Mouse (Mus musculus) granulocyte monocyte progenitor cell, adult 5-6 weeks (primary cell): ENCODE data around the gene Ccdc69. TPM values are rescaled to one million over a fixed set of nuclear protein-coding genes. Genes with fewer than 3 reads are reported as not detected.

Experiments
- ATAC-seq: replicated peaks from 2 replicates; pipeline ENCODE4 v1.8.0; 2016; ENCODE audit warnings: mild to moderate bottlenecking, moderate TSS enrichment, inconsistent platforms; ENCODE audit not compliant: poor library complexity, severe bottlenecking
- total RNA-seq, 2 experiments: library from RNA; stranded (forward) in 1 of 2; stranded (reverse) in 1 of 2; fragments of 200-712, 200-1000 nt in 1 of 2; fragments of >200 nt in 1 of 2; fragmentation: Nextera tagmentation in 1 of 2; gene quantifications; 2 replicates each; pipeline ENCODE4 v1.2.3; 2014 to 2017

Gene Ccdc69
- total RNA-seq, 2 experiments from 2014 or later, result 16.8 to 21.1 TPM

DNA sequence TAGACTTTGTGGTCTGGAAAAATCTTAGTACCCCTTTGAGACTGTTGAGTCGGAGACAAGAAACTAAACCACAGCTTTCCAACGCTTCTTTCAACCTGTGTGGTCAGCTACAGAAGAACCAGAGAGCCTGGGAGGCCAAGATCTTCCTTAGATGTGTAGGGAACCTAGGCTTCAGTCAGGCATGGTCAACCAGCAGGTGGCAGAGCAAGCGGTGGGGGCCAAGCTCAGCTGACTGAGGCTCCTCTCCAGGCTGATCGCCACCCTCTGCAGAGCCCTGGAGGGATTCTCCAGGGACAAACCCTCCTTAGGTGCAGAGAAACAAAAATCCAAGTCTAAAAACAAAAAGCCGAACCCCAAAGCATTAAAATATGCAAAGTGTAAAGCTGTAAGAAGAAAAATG lies 31.3 kb downstream of the Ccdc69 start:
- ATAC-seq, result peak; percentile 73

DNA sequence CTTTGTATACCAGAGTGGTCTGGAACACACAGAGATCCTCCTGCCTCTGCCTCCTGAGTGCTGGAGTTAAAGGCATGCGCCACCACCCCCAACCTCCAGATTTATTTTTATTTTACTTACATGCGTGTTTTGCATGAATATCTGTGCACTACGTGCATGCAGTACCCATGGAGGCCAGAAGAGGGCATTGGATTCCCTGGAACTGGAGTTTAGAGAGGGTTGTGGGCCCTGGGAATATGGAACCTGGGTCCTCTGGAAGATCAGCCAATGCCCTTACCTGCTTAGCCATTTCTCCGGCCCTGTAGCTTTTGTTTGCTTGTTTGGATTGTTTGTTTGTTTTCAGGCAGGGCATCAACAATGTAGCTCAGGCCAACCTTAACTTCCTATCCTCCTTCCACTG lies 36.6 kb downstream of the Ccdc69 start:
- ATAC-seq, result no peak

DNA sequence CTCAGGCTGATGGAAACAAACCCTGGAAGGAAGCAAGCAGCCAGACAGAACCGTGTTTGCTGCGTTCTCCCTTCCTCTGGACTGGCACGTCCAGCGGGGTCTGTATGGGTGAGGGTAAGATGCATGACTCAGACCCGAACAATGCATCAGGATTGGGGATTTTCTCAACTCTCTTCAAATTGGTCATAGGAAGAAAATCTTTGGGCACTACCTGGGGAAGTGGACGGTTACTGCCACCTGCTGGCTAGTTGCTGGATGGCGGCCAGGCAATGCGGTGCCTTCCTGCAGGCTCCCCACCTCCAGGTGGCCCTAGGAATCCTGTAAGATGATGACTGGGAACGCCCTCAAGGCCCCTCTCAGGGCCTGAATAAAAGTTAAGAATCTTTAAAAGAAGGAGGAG lies 38.3 kb downstream of the Ccdc69 start:
- ATAC-seq, result peak; percentile 84

DNA sequence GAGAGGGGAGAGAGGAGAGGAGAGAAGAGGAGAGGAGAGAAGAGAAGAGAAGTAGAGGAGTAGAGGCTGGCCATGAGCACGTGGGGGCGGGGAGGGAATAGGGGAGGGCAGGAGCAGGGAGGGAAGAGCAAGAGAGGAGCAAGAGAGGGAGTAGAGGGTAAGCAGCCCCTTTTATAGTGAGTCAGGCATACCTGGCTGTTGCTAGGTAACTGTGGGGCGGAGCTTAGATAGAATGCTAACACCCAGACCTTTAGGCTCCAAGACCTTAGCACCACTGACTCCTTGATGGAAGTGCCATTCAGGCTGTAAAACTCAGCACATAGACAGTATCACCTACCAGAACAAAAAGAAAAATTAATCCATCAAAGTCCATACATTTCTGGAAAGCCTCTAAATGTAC lies 41.3 kb downstream of the Ccdc69 start:
- ATAC-seq, result no peak

DNA sequence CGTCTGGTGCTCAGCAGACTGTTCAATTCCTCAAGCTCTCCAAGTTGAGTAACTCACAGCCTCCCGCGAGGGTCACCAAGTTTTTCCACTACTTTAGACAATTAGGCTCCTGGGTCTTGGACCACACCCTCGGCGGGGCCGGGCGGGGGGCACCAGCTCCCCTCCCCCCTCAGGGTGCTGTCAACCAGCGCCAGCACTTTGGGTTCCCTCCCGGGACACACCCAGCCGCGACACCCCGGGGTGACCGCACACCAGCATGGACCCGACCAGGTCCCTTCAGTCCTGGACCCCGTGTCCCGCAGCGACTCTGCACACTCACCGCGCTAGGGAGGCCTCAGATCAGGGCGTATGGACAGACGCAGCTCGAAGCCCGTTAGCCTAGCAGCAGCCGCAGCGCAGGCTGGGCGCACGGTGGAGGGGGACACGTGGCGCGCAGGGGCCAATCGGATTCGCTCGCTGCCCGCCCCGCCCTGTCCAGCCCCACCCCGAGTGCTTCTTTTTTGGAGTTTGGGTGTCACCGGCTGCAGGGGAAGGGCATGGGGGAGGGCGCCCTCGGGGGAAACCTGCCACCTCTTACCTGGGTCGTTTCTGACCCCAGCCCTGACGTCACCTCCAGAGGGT lies 44.8 kb downstream of the Ccdc69 start, which contains the start of gene Anxa6:
Anxa6 (minus strand) TSS at position 406 of the 621 bp plus-strand sequence.
- ATAC-seq, result peak; percentile 87

DNA sequence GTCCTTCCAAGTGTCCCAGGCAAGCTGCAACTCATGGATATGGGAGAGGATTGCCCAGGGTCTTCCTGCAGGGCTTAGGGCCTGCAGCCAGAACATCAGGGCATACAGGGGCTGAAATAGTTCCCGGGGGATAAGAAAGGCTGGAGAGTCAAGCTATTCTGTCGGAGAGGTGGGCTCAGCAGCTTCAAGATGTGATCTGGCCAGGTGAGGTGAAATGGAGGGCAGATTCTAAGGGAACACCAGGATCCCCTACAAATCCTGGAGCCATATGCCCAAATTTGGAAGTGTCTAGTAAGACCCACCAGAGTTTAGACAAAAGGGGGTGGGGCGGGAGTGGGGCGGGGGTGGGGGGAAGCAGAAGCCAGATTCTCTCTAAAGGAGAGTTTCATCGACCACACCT lies 45.6 kb downstream of the Ccdc69 start:
- ATAC-seq, result no peak

DNA sequence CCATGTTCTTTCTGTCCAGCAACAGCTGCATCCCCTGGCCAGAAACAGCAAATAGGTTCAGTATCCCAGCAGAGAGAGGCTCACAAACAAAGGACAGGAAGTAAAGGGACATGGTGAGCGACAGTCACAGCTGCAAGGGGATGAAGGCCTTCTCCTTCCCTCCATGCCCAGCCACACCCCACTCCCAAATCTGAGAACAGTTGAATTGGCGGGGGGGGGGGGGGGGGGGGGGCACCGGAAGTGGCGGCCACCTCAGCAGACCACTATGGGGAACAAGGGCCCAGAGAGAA lies 46.0 kb downstream of the Ccdc69 start:
- ATAC-seq, result 0 out of 2 replicates have a peak, but pooled peaks have one; percentile 8

DNA sequence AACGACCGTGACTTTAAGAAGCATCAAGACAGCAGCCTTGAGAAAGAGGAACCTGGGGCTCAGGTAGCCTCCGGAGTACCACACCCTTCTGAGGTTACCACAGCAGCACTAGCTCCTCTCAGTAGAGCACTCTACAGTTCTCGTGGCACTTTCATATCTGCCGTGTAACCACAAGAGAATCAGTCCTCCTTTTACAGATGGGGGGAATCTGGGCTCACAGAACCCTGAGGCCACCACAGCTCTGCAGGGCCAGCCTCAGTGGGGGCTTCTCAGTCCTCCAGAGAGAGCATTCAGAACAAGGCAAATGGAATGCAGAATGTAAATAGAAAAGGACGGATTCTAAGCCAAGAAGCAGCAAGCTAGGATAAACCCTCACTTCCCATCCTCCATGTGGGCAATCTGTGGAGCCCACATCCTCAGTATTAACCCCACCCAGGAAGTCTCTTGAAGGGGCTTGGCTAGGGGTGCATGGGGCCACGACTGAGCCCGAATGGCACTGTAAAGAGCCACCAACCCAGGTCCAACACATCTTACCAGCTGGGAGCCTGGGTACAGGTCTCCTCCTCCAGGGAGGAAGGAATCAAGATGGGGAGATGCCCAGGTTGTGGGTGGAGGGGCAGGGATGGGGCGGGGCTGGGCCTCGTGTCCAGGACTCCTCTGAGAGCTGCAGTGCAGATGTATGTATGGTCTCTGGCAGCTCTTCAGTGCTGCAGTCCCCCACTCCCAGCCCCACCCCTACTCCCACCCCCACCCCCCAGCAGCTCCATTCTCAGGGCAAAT lies 46.5 kb downstream of the Ccdc69 start:
- ATAC-seq, result peak; percentile 38

DNA sequence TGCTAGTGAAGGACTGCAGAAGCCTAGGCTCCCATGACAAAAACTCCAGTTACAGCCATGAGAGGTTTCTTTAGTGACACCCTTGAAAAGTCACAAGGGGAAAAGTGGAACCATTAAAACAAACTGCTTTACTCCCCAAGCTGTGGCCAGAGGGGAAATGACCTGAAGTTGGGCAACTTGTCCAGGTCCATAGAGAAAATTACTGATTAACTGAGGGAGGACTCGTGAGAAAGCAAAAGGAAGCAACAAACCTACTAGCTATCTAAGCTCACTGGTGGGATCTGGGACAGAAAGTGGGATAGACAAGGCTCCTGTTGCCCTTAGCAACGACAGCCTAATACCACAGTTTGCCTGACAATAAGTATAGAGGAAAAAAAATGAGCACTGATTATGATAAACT lies 49.4 kb downstream of the Ccdc69 start:
- ATAC-seq, result no peak

DNA sequence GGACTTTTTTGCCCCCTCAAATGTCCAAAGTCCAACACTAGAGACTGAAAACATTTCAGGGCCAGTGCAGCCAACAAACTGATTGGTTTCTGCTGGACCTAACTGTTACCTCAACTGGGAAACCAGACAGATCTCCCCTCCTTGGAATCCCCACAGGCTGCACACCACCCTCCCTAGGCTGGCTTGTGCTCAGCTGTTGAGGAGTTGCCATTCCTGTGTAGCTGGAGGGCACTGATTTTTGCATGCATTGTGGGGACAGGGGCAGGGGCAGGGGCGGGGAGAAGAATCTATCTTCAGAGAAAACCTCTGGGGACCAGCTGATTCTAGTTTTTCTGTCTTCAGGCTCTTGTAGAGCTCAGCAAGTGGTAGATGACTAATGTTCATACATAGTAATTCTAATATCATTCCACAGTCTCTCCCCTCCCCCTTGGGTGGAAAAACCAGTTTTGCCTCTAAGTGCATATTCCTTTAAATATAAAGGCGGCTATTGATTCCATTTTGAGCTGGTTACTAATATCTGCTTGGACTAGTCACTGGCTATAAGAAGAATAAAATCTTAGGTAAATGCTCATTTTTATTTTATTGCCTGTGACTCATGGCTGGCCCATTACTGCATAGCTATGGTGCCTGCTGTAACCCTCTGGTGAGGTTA lies 50.6 kb downstream of the Ccdc69 start:
- ATAC-seq, result no peak

DNA sequence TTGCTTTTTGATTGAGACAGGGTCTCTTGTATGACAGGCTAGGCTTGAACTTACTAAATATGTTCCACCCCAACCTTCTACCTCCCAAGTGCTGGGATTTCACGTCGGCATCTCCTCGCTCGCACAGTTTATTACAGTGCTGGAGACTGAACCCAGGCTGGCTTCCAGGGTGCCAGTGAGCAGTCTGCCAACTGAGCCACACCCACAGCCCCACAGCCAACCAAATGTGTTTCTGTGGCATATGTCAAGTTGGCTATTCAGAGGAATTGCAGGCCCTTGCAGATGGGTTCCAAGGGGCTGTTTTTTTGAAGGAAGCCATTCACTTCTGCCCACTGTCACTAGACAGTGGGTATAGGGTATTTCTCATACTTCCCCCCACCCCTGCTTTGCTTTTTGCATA lies 52.0 kb downstream of the Ccdc69 start:
- no peak for ATAC-seq

DNA sequence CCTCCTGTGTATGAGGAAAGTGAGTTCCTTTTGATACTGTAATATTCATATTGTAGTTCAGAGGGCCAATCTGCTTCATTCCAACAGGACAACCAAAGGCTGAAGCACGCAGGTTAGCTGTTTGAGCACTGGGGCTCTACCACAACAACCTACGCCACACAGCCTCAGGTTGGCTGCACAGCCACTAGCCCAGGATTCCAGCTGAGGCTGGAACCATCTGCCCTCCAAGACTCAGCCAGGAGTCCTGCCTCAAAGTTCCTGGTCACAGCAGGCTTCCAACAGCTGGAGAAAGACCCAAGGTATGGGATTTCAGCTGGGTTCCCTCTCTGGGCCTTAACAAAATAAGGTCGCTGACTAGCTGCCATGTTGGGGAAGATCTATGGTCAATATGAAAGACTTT lies 54.3 kb downstream of the Ccdc69 start:
- ATAC-seq, result no peak

DNA sequence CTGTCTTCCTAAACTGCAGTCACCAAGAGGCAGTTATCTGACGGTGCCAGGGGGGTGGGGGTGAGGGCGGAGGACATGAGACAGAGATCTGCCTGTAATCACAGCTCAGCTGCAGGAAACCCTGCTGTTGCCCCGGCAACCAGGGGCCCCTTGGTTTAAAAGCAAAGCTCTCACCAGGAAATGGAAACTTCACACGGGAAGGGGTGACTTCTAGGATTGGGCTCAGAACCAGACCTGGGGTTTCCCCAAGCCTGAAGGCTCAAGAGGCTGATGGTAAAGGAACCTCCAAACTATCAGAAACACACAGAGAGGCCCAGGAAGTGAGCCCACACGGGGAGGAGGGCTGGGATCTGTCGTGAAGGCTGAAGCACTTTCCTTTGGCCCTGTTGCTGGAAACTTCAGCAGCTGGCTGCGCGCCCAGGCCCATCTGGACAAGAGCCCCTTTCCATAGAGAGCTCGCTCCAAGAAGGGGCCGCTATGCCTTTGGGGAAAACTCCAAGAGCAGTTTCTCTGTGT lies 54.8 kb downstream of the Ccdc69 start:
- peak; percentile 79 for ATAC-seq

DNA sequence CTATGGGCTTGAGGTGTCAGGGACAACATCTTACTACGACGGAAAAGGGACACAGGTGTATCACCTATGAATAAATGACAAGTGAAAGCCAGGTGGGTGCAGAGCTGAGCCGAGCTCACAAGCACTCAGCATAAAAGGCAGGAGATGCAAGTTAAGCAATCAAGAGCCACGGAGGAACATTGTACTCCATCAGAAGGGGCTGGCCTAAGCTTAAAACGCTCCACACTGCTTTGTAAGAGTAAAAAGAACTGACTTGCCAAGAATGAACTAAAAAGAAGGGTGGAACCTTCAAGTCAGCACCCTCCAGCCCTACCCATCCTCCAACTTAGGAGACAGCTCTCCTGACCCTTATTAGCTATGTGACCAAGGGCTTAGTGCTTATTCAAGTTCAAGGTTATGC lies 55.4 kb downstream of the Ccdc69 start:
- ATAC-seq, result 0 out of 2 replicates have a peak, but pooled peaks have one; percentile 3

DNA sequence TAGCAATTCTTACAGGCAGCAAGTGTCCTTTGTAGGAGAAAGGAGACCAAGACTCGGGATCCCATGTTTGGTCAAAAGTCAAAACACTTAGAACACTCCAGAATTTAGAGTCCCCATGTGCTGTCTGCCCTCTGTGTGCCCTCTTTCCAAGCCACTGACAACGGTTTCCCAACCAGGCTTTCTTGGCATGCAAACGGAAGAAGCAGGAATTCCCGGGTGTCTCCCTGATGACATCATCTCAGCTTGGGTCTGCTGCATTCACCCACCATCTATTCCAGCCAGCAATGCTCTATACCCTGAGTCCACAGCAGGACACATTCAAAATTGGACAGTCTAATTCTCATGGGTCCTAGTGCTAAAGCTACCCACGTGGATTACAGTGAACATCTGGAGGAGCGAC lies 56.1 kb downstream of the Ccdc69 start:
- no peak for ATAC-seq

DNA sequence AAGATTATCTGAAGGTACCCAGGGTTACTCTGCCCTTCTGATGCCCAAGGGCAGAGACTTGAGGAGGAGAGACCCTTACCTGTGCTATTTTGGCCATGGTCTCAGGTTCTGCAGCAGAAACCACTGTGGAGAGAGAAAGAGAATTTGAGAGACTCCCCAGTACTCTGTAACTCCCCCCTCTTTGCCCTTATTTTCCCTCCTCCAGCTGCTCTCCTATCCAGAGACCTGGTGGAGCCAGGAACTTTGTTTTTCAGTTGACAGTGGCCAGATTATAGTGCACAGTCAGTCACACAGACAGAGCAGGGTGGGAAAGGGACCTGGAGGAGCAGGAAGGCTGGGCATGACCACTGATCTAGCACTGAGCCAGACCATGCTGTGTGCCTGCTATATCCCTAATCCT lies 56.5 kb downstream of the Ccdc69 start:
- no peak for ATAC-seq

DNA sequence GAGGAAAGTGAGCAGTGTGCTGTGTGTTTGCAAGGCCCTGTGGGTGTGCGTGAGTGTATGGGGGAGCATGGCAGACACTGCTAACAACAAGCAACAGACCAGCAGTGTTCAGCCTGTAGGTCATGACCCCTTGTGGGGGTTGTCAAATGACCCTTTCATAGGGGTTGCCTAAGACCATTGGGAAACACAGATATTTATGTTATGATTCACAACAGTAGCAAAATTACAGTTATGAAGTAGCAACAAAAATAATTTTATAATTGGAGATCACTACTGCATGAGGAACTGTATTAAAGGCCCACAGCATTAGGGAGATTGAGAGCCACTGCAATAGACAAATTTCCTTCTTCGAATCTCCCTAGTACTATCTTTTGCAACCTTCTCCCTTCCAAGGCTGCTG lies 58.2 kb downstream of the Ccdc69 start:
- no peak for ATAC-seq

DNA sequence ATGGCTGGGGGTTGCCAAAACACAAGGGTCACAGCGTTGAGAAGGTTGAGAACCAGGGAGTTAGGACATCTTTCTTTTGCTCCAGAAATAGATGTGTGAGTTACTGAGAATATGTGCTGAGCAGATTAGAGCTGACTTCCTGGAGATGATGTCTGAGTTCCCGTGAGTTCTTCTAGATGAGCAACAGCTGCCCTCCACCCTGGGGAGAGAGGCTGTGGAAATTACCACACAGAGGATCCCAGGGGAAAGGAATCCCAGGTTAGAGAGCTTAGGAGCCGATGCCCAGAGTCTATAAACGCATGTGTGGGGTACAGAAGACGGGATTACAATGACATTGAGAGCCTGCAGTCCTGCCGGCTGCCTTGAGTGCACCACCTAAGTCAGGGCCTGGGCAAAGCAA lies 59.9 kb downstream of the Ccdc69 start:
- ATAC-seq, result no peak

DNA sequence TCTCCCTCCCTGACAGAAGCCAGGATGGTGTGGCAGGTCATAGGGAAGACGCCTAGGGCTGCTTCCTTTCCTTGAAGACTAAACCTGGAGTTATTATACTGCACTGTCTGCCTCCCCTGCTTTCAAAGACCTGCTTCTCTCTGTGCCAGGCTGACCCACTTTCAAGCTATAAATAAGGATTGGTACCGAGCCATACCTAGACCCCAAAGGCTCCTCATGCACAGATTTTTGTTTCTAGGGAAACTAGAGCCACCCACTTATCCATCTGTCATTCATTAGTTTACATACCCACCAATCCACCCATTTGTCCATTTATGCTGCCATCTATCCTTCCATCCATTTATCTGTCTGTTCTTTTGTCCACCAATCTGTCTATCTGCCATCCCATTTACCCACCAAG lies 60.7 kb downstream of the Ccdc69 start:
- no peak for ATAC-seq

DNA sequence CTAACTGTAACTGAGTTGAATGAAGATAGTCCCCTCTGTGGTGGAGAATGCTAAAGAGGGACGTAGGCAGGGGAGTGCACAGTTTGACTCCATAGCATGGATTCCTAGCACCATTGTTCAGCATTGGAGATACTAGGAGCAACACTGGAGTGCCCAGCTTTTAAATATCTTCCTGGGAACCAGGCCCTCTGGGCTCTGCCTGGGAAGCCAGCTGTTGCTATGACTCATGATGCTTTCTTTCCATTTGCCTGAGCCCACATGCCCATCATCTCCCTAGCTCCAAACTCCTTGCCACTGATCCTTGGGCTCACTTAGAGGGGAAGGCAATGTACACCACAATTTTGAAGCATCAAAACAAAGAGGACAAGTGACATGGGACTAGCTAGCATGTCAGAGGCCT lies 61.2 kb downstream of the Ccdc69 start:
- ATAC-seq, result no peak

DNA sequence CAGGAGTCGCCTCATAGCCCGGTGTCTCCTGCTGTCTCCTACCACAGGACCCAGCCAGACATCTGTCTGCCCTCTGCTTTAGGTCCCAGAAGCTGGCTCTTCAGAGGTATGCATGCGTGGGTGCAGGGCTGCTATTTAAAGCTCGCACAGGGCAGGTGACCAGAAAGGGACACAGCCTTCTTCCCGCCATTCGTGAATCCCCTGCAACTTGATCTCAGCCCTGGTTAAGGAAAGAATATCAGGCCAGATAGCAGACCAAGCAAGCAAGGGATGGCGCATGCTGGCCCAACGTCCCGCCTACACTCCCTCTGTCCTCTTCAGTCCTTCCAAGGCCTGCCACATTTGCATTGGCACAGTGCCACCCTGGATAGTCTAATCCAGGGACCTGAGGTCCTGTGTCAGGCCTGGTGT lies 62.1 kb downstream of the Ccdc69 start:
- no peak for ATAC-seq

DNA sequence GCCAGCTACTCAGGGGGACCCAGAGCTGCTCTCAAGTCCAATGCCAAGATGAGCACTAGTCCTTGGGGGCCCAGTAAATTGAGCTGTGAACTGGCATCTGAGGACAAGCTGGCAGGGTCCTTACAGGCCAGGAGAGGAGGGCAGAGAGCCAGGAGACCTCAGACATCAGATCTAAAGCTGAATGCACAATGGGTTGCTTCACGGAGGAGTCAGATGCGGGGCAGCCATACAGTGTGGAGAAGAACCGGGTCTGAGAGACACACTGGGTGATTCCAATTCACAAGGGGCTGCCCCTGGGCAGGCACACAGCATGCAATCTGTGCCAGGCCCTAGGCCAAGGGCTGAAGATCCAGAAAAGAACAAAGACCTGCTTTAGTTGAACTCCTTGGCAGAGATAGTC lies 62.7 kb downstream of the Ccdc69 start:
- no peak for ATAC-seq
